Mouse (Mus musculus) G1E (cell line): ENCODE data around the gene Crhr1.

Source experiments
- CTCF ChIP-seq: IDR thresholded peaks from 2 replicates; pipeline ENCODE4 v1.5.1; 2012; ENCODE audit warnings: low read depth, low read length, inconsistent platforms, mixed read lengths
- GATA1 ChIP-seq: IDR thresholded peaks from 2 replicates; pipeline ENCODE4 v1.6.1; 2012; ENCODE audit warnings: borderline replicate concordance, low read length, inconsistent platforms, mixed read lengths
- GATA2 ChIP-seq: IDR thresholded peaks from 2 replicates; pipeline ENCODE4 v1.6.1; 2012; ENCODE audit warnings: low read depth, low read length, inconsistent platforms, borderline replicate concordance
- POLR2AphosphoS5 ChIP-seq: IDR thresholded peaks from 2 replicates; pipeline ENCODE4 v1.6.1; 2012; ENCODE audit warnings: low read depth, low read length, inconsistent platforms; ENCODE audit not compliant: insufficient replicate concordance

GRCm38 (mm10) chr11:104124582-104124981, 8.1 kb upstream of the Crhr1 start:
- TF ChIP-seq CTCF (no peak), GATA1 (no peak), POLR2AphosphoS5 (no peak), GATA2 (no peak)
